Comparison of ENCODE assay signal across 10 mouse cellular contexts in the genomic region with DNA sequence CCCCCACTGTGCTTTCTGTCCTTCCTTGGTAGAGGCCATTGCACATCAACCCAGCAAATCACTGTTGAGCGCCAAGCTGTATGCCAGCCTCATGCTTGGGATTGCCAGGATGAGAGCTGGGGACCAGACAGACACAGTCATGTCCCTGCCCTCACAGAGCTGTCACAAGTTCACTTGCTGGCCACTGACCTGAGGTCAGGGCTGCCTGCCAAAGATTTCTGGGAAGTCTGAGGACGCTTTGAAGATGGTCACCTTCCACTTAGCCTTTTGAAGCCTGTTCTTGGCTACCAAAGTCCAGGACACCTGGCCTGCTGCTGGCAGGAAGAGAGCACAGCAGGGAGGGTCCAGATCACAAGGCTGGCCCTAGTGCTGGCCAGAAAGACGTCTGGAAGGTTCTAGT.
DNase-seq lines count a peak whose midpoint lies in the region; ATAC-seq and TF ChIP-seq lines count a peak whose summit lies in the region.
"Had no signal": no experiment of that assay in that cellular context is flagged by ENCODE, and none has a peak within 500 bp of the region (broad histone marks: within the 10 kb centered on the region; RNA-seq: fewer than 3 reads in every experiment).

No protein-coding gene starts in this region.

- H3K4me1 ChIP-seq in midbrain, embryonic 15.5 days: peaks cover 45% of the 10 kb centered on the region
- H3K4me1 ChIP-seq in midbrain, embryonic 14.5 days (ENCODE audit: control insufficient read depth, insufficient read depth, low read length): peaks cover 20% of the 10 kb centered on the region
- peaks cover 11% of the 10 kb centered on the region for H3K4me1 ChIP-seq in stomach, postnatal 0 days (replicated peaks; ENCODE audit: control insufficient read depth, insufficient read depth)

- peak; percentile 51; the same call in 1 of the 2 replicates for ATAC-seq in midbrain, embryonic 15.5 days (replicated peaks)
- ATAC-seq in midbrain, embryonic 14.5 days (ENCODE audit: low FRiP score, low TSS enrichment): no peak
- ATAC-seq in stomach, postnatal 0 days (ENCODE audit: low FRiP score, low TSS enrichment): no peak
- ATAC-seq: Patski had no signal

- no peak for TF ChIP-seq CTCF in stomach, postnatal 0 days (IDR thresholded peaks at IDR 0.05; ENCODE audit: low read depth)

- 73% methylated on average over 3 of the region's 3 CpGs for WGBS in midbrain, embryonic 15.5 days
- WGBS in midbrain, embryonic 14.5 days: 74% methylated on average over 3 of the region's 3 CpGs
- WGBS in stomach, postnatal 0 days: 67% methylated on average over 3 of the region's 3 CpGs

- H3K27me3 ChIP-seq in midbrain, embryonic 15.5 days (replicated peaks): no peaks in the 10 kb centered on the region
- no peaks in the 10 kb centered on the region for H3K27me3 ChIP-seq in midbrain, embryonic 14.5 days (ENCODE audit: control insufficient read depth, insufficient read depth, low read length)
- no peaks in the 10 kb centered on the region for H3K27me3 ChIP-seq in stomach, postnatal 0 days (ENCODE audit: control insufficient read depth, insufficient read depth, low read length)
- H3K27me3 ChIP-seq: embryonic facial prominence, embryonic 13.5 days; Patski had no signal

- intact Hi-C loops in heart, postnatal 10 days (cut with DNase I): no loop called here

- no peak for DNase-seq in midbrain, embryonic 14.5 days
- peak; percentile 41 to 46 for DNase-seq in cerebellum, postnatal 36 days
- DNase-seq in heart, postnatal 10 days: peak; percentile 54 to 77
- peak; percentile 99 for DNase-seq in skeletal muscle tissue, adult 2 months (ENCODE audit: low read depth, low spot score)
- DNase-seq in right cerebral cortex, postnatal 14 days: no peak
- no peak for DNase-seq in ovary, postnatal 10 days (ENCODE audit: low spot score)
- DNase-seq in stomach, postnatal 0 days (ENCODE audit: low spot score): no peak

- no peaks in the 10 kb centered on the region for H3K36me3 ChIP-seq in midbrain, embryonic 15.5 days (replicated peaks)
- no peaks in the 10 kb centered on the region for H3K36me3 ChIP-seq in midbrain, embryonic 14.5 days (ENCODE audit: control insufficient read depth, insufficient read depth, low read length)
- H3K36me3 ChIP-seq in stomach, postnatal 0 days (ENCODE audit: control insufficient read depth, insufficient read depth, low read length): no peaks in the 10 kb centered on the region

- peak overlapping the region; percentile 7; the same call in 1 of the 2 replicates for H3K27ac ChIP-seq in midbrain, embryonic 15.5 days
- no peak overlapping the region for H3K27ac ChIP-seq in midbrain, embryonic 14.5 days (replicated peaks; ENCODE audit: low read depth, low read length)
- no peak overlapping the region for H3K27ac ChIP-seq in stomach, postnatal 0 days (replicated peaks)

- H3K4me2 ChIP-seq in midbrain, embryonic 15.5 days: no peak overlapping the region
- H3K4me2 ChIP-seq in midbrain, embryonic 14.5 days (ENCODE audit: low read length): no peak overlapping the region
- no peak overlapping the region for H3K4me2 ChIP-seq in stomach, postnatal 0 days (replicated peaks; ENCODE audit: low read depth)
- H3K4me2 ChIP-seq: embryonic facial prominence, embryonic 13.5 days had no signal

- H3K4me3 ChIP-seq in midbrain, embryonic 15.5 days: no peak overlapping the region
- H3K4me3 ChIP-seq in midbrain, embryonic 14.5 days (replicated peaks; ENCODE audit: low read depth, low read length): no peak overlapping the region
- no peak overlapping the region for H3K4me3 ChIP-seq in stomach, postnatal 0 days (ENCODE audit: low read depth, low read length)
- H3K4me3 ChIP-seq: embryonic facial prominence, embryonic 13.5 days had no signal

- H3K9ac ChIP-seq in midbrain, embryonic 15.5 days: no peak overlapping the region
- no peak overlapping the region for H3K9ac ChIP-seq in midbrain, embryonic 14.5 days (replicated peaks; ENCODE audit: low read length)
- H3K9ac ChIP-seq in stomach, postnatal 0 days (ENCODE audit: low read length): no peak overlapping the region
- H3K9ac ChIP-seq: embryonic facial prominence, embryonic 13.5 days had no signal

- H3K9me3 ChIP-seq in midbrain, embryonic 15.5 days: no peaks in the 10 kb centered on the region
- no peaks in the 10 kb centered on the region for H3K9me3 ChIP-seq in midbrain, embryonic 14.5 days (ENCODE audit: control insufficient read depth, low read length)
- H3K9me3 ChIP-seq in stomach, postnatal 0 days (ENCODE audit: control insufficient read depth, low read length): no peaks in the 10 kb centered on the region
- H3K9me3 ChIP-seq: embryonic facial prominence, embryonic 13.5 days had no signal

- no peak for TF ChIP-seq EP300 in stomach, postnatal 0 days (optimal IDR thresholded peaks at IDR 0.05)

Comparison
In these comparisons a context has a peak if more than half of its experiments do, and no peak if none do; other contexts are left out.
1. DNase-seq: peak in cerebellum, postnatal 36 days (2 of 2), heart, postnatal 10 days (2 of 2) and skeletal muscle tissue, adult 2 months (single experiment); none in midbrain, embryonic 14.5 days (single experiment), right cerebral cortex, postnatal 14 days (single experiment), ovary, postnatal 10 days (single experiment) and stomach, postnatal 0 days (single experiment).